9 mouse cellular contexts compared by ENCODE assay signal in the genomic region with DNA sequence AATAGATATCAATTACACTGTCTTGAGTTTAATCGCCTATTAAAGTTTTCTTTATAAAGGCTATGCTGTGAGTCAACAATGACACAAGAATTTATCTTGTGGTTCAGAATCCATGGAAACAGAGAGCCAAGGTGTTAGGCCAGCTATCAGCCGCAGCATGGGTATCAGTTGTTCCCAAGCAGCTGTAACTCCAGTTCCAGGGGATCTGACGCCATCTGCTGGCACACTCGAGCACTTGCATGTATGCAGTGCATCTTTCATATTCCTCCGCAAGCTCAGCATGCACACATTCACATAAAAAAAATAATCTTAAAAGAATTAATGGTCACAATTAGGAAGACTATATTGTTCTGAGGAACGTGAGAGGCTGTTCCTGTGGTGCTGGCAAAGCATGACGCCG. TPM values are rescaled to one million over a fixed set of nuclear protein-coding genes. Genes with fewer than 3 reads are reported as not detected.
A peak's percentile ranks its signal among the peaks of the same experiment; 100 is the strongest.
DNase-seq lines count a peak whose midpoint lies in the region; ATAC-seq and TF ChIP-seq lines count a peak whose summit lies in the region.
"Had no signal": no experiment of that assay in that cellular context is flagged by ENCODE, and none has a peak within 500 bp of the region (broad histone marks: within the 10 kb centered on the region; RNA-seq: fewer than 3 reads in every experiment).

No protein-coding gene starts in this region.

- H3K27me3 ChIP-seq in midbrain, embryonic 14.5 days (ENCODE audit: control insufficient read depth, insufficient read depth, low read length): no peaks in the 10 kb centered on the region
- no peaks in the 10 kb centered on the region for H3K27me3 ChIP-seq in midbrain, embryonic 16.5 days (ENCODE audit: control insufficient read depth, insufficient read depth, low read depth, low read length)
- H3K27me3 ChIP-seq in hindbrain, postnatal 0 days (ENCODE audit: insufficient read depth, low read length): no peaks in the 10 kb centered on the region
- H3K27me3 ChIP-seq: midbrain, embryonic 12.5 days had no signal

- H3K9me3 ChIP-seq in midbrain, embryonic 14.5 days (ENCODE audit: control insufficient read depth, low read length): no peaks in the 10 kb centered on the region
- no peaks in the 10 kb centered on the region for H3K9me3 ChIP-seq in midbrain, embryonic 16.5 days (replicated peaks; ENCODE audit: control insufficient read depth, low read length, poor library complexity, severe bottlenecking)
- H3K9me3 ChIP-seq in hindbrain, postnatal 0 days (ENCODE audit: low read length): no peaks in the 10 kb centered on the region
- H3K9me3 ChIP-seq: midbrain, embryonic 12.5 days had no signal

- peak; percentile 81 for TF ChIP-seq CTCF in hindbrain, postnatal 0 days (IDR thresholded peaks at IDR 0.05; ENCODE audit: low read depth)

- ATAC-seq in cerebellum, adult (ENCODE audit: insufficient number of reproducible peaks, low FRiP score, low TSS enrichment): no peak
- no peak for ATAC-seq in midbrain, embryonic 14.5 days (ENCODE audit: low FRiP score, low TSS enrichment)
- ATAC-seq in midbrain, embryonic 16.5 days: no peak
- no peak for ATAC-seq in hindbrain, postnatal 0 days

- no peak overlapping the region for H3K27ac ChIP-seq in midbrain, embryonic 14.5 days (replicated peaks; ENCODE audit: low read depth, low read length)
- H3K27ac ChIP-seq in midbrain, embryonic 16.5 days (ENCODE audit: low read length): no peak overlapping the region
- no peak overlapping the region for H3K27ac ChIP-seq in hindbrain, postnatal 0 days
- H3K27ac ChIP-seq: midbrain, embryonic 12.5 days had no signal

- H3K4me3 ChIP-seq in midbrain, embryonic 14.5 days (replicated peaks; ENCODE audit: low read depth, low read length): no peak overlapping the region
- no peak overlapping the region for H3K4me3 ChIP-seq in midbrain, embryonic 16.5 days (ENCODE audit: low read depth, low read length)
- no peak overlapping the region for H3K4me3 ChIP-seq in hindbrain, postnatal 0 days (ENCODE audit: low read length)
- H3K4me3 ChIP-seq: midbrain, embryonic 12.5 days had no signal

- 42% methylated on average over 8 of the region's 8 CpGs for WGBS in midbrain, embryonic 14.5 days
- WGBS in midbrain, embryonic 16.5 days: 42% methylated on average over 8 of the region's 8 CpGs
- WGBS in hindbrain, postnatal 0 days: 29% methylated on average over 8 of the region's 8 CpGs

- H3K9ac ChIP-seq in midbrain, embryonic 14.5 days (replicated peaks; ENCODE audit: low read length): no peak overlapping the region
- no peak overlapping the region for H3K9ac ChIP-seq in midbrain, embryonic 16.5 days (ENCODE audit: low read depth, low read length)
- H3K9ac ChIP-seq in hindbrain, postnatal 0 days (replicated peaks; ENCODE audit: low read length): no peak overlapping the region
- H3K9ac ChIP-seq: midbrain, embryonic 12.5 days had no signal

- H3K4me1 ChIP-seq in midbrain, embryonic 14.5 days (ENCODE audit: control insufficient read depth, insufficient read depth, low read length): no peaks in the 10 kb centered on the region
- no peaks in the 10 kb centered on the region for H3K4me1 ChIP-seq in midbrain, embryonic 16.5 days (ENCODE audit: control insufficient read depth, insufficient read depth, low read length)
- H3K4me1 ChIP-seq in hindbrain, postnatal 0 days (ENCODE audit: insufficient read depth, low read length): no peaks in the 10 kb centered on the region
- H3K4me1 ChIP-seq: midbrain, embryonic 12.5 days had no signal

- no peak overlapping the region for H3K4me2 ChIP-seq in midbrain, embryonic 14.5 days (ENCODE audit: low read length)
- H3K4me2 ChIP-seq in midbrain, embryonic 16.5 days (ENCODE audit: low read length): no peak overlapping the region
- H3K4me2 ChIP-seq in hindbrain, postnatal 0 days (ENCODE audit: low read depth, low read length): no peak overlapping the region; the same call in 1 of the 2 replicates
- H3K4me2 ChIP-seq: midbrain, embryonic 12.5 days had no signal

- no peaks in the 10 kb centered on the region for H3K36me3 ChIP-seq in midbrain, embryonic 14.5 days (ENCODE audit: control insufficient read depth, insufficient read depth, low read length)
- H3K36me3 ChIP-seq in midbrain, embryonic 16.5 days (ENCODE audit: control insufficient read depth, insufficient read depth, low read length): no peaks in the 10 kb centered on the region
- no peaks in the 10 kb centered on the region for H3K36me3 ChIP-seq in hindbrain, postnatal 0 days (ENCODE audit: insufficient read depth, low read length)
- H3K36me3 ChIP-seq: midbrain, embryonic 12.5 days had no signal

- peak; percentile 15 for DNase-seq in cerebellum, adult 11-12 months
- peak; percentile 66 for DNase-seq in midbrain, embryonic 14.5 days
- DNase-seq in cerebellum, adult 8-10 months: peak; percentile 23
- peak; percentile 68 for DNase-seq in hindbrain, postnatal 0 days (ENCODE audit: low spot score)
- peak; percentile 65 for DNase-seq in mesoderm, embryonic 11.5 days (ENCODE audit: low read depth, low spot score)
- no peak for DNase-seq in urinary bladder, postnatal 10 days (ENCODE audit: low spot score)

RNA-seq across cellular contexts. Expression of gene Kcnma1, which starts 45.5 kb away (rescaled TPM):
- 17.8 and 18.3 TPM in 2 replicates for polyA plus RNA-seq in midbrain, embryonic 14.5 days (2014; fragmentation: Nextera tagmentation; extraction: Ambion mirVana)
- polyA plus RNA-seq in midbrain, embryonic 16.5 days (2015; fragmentation: Nextera tagmentation; extraction: Ambion mirVana): 18.4 and 23.9 TPM in 2 replicates
- 36.1 and 36.8 TPM in 2 replicates for total RNA-seq in hindbrain, postnatal 0 days (2014; rRNA removed)
- 15.9 and 16.5 TPM in 2 replicates for polyA plus RNA-seq in hindbrain, postnatal 0 days (2015; fragmentation: Nextera tagmentation; extraction: Ambion mirVana)
